Mouse (Mus musculus): ENCODE results near the gene E2f4. TPM values are rescaled to one million over a fixed set of nuclear protein-coding genes. Genes with fewer than 3 reads are reported as not detected.

E2f4 gene
- 38.3 and 61.5 TPM in 2 replicates for polyA plus RNA-seq (2015; fragmentation: Nextera tagmentation; extraction: Ambion mirVana)

- Histone ChIP-seq H3K9me3 (replicated peaks) (no peaks in the 10 kb centered on the region), H3K27me3 (no peaks in the 10 kb centered on the region), H3K36me3 (peaks cover 28% of the 10 kb centered on the region), H3K4me3 (peak within 1 kb of the TSS; percentile 99), H3K27ac (peak within 1 kb of the TSS; percentile 83), H3K4me1 (replicated peaks) (peaks cover 23% of the 10 kb centered on the region), H3K4me2 (peak within 1 kb of the TSS; percentile 86), H3K9ac (peak within 1 kb of the TSS; percentile 97)
- WGBS, result under 1% methylated on average over 58 of the region's 58 CpGs
- ATAC-seq (replicated peaks; ENCODE audit: insufficient number of reproducible peaks, insufficient read depth, low FRiP score, low read depth), result peak; percentile 85
These were observed at the start of gene E2f4 for GRCm38 (mm10) chr8:105297511-105298192. Gene E2f4, plus strand, starts transcription at chr8:105297663.

- peaks cover 24% of the 10 kb centered on the region for H3K4me1 ChIP-seq (replicated peaks)
- no peaks in the 10 kb centered on the region for H3K9me3 ChIP-seq (replicated peaks)
- peaks cover 15% of the 10 kb centered on the region; the same call in 1 of the 2 replicates for H3K27me3 ChIP-seq
- 91% methylated on average over 6 of the region's 6 CpGs for WGBS
- no peak overlapping the region for H3K4me3 ChIP-seq
- no peak overlapping the region for H3K9ac ChIP-seq
- H3K36me3 ChIP-seq, result peaks cover 44% of the 10 kb centered on the region
- no peak overlapping the region for H3K27ac ChIP-seq
- ATAC-seq (replicated peaks; ENCODE audit: insufficient number of reproducible peaks, insufficient read depth, low FRiP score, low read depth), result no peak
- no peak overlapping the region for H3K4me2 ChIP-seq
These were observed 45.5 kb upstream of the E2f4 start for GRCm38 (mm10) chr8:105251954-105252353.

GRCm38 (mm10) chr8:105252680-105253537 is 44.6 kb upstream of the E2f4 start:
- Histone ChIP-seq H3K4me3 (no peak overlapping the region), H3K4me1 (replicated peaks) (peaks cover 24% of the 10 kb centered on the region), H3K4me2 (peak overlapping the region; percentile 93; the same call in 1 of the 2 replicates), H3K9ac (0 out of 2 replicates have a peak overlapping the region, but pooled peaks have one; percentile 44), H3K27me3 (peaks cover 16% of the 10 kb centered on the region), H3K36me3 (peaks cover 40% of the 10 kb centered on the region), H3K9me3 (replicated peaks) (no peaks in the 10 kb centered on the region), H3K27ac (no peak overlapping the region)
- no peak for ATAC-seq (replicated peaks; ENCODE audit: insufficient number of reproducible peaks, insufficient read depth, low FRiP score, low read depth)
- WGBS, result 61% methylated on average over 10 of the region's 10 CpGs

- H3K9me3 ChIP-seq (replicated peaks), result no peaks in the 10 kb centered on the region
- peak overlapping the region; percentile 60 for H3K4me3 ChIP-seq
- H3K36me3 ChIP-seq, result peaks cover 32% of the 10 kb centered on the region
- 48% methylated on average over 20 of the region's 20 CpGs for WGBS
- peaks cover 25% of the 10 kb centered on the region for H3K27me3 ChIP-seq
- peaks cover 27% of the 10 kb centered on the region for H3K4me1 ChIP-seq (replicated peaks)
- no peak overlapping the region for H3K27ac ChIP-seq
- no peak for ATAC-seq (replicated peaks; ENCODE audit: insufficient number of reproducible peaks, insufficient read depth, low FRiP score, low read depth)
- peak overlapping the region; percentile 93 for H3K4me2 ChIP-seq
- H3K9ac ChIP-seq, result peak overlapping the region; percentile 44
These were observed 43.7 kb upstream of the E2f4 start for GRCm38 (mm10) chr8:105253766-105254151.

- Histone ChIP-seq H3K9me3 (replicated peaks) (no peaks in the 10 kb centered on the region), H3K27me3 (peaks cover 30% of the 10 kb centered on the region), H3K4me3 (peak overlapping the region; percentile 60), H3K27ac (peak overlapping the region; percentile 74), H3K4me1 (replicated peaks) (peaks cover 33% of the 10 kb centered on the region), H3K9ac (peak overlapping the region; percentile 65), H3K36me3 (peaks cover 26% of the 10 kb centered on the region), H3K4me2 (peak overlapping the region; percentile 93)
- peak; percentile 79 for ATAC-seq (replicated peaks; ENCODE audit: insufficient number of reproducible peaks, insufficient read depth, low FRiP score, low read depth)
- WGBS, result under 1% methylated on average over 74 of the region's 74 CpGs
These were observed 43.1 kb upstream of the E2f4 start for GRCm38 (mm10) chr8:105254152-105254965.

DNA sequence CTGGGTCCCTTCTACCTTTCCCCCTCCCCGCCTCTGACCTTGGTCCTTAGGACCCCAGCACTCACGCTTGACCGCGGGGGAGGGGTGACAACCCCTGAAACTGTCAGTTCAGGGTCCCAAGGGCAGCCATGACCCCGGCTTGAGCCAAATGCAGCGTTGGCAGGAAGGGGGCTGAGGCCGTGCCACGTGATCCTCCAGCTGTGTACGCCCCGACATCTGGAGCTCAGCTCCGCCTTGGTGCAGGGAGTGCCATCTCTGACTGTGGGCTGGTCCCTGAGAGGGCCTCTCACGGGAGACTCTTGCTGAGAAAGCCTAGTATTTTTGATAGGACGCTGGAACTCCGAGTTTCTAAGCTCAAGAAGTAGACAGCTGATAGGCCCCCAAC is 42.5 kb upstream of the E2f4 start, which contains the start of gene B3gnt9:
Gene B3gnt9 (minus strand): TSS at position 188 of the 385 bp plus-strand sequence.
- Histone ChIP-seq H3K27ac (peak within 1 kb of the TSS; percentile 74), H3K4me1 (replicated peaks) (peaks cover 39% of the 10 kb centered on the region), H3K9me3 (replicated peaks) (no peaks in the 10 kb centered on the region), H3K4me2 (peak within 1 kb of the TSS; percentile 93), H3K4me3 (peak within 1 kb of the TSS; percentile 60), H3K27me3 (peaks cover 32% of the 10 kb centered on the region), H3K9ac (peak within 1 kb of the TSS; percentile 65), H3K36me3 (peaks cover 20% of the 10 kb centered on the region)
- WGBS, result 2% methylated on average over 14 of the region's 14 CpGs
- ATAC-seq (replicated peaks; ENCODE audit: insufficient number of reproducible peaks, insufficient read depth, low FRiP score, low read depth), result peak; percentile 54

GRCm38 (mm10) chr8:105257318-105258114 is 39.9 kb upstream of the E2f4 start:
- WGBS, result 64% methylated on average over 7 of the region's 7 CpGs
- Histone ChIP-seq H3K36me3 (peaks cover 4% of the 10 kb centered on the region; the same call in 1 of the 2 replicates), H3K27ac (no peak overlapping the region), H3K27me3 (peaks cover 43% of the 10 kb centered on the region), H3K4me3 (no peak overlapping the region), H3K9ac (no peak overlapping the region), H3K4me1 (replicated peaks) (peaks cover 42% of the 10 kb centered on the region), H3K4me2 (no peak overlapping the region), H3K9me3 (replicated peaks) (no peaks in the 10 kb centered on the region)
- no peak for ATAC-seq (replicated peaks; ENCODE audit: insufficient number of reproducible peaks, insufficient read depth, low FRiP score, low read depth)

- Histone ChIP-seq H3K4me2 (peak overlapping the region; percentile 89), H3K9me3 (replicated peaks) (no peaks in the 10 kb centered on the region), H3K4me3 (peak overlapping the region; percentile 51), H3K36me3 (no peaks in the 10 kb centered on the region), H3K9ac (peak overlapping the region; percentile 48), H3K4me1 (replicated peaks) (peaks cover 34% of the 10 kb centered on the region), H3K27me3 (peaks cover 47% of the 10 kb centered on the region), H3K27ac (no peak overlapping the region)
- WGBS, result 7% methylated on average over 55 of the region's 55 CpGs
- ATAC-seq (replicated peaks; ENCODE audit: insufficient number of reproducible peaks, insufficient read depth, low FRiP score, low read depth), result no peak
These were observed 38.3 kb upstream of the E2f4 start for GRCm38 (mm10) chr8:105258911-105259720.

- WGBS, result 5% methylated on average over 30 of the region's 30 CpGs
- H3K4me1 ChIP-seq (replicated peaks), result peaks cover 33% of the 10 kb centered on the region
- peak overlapping the region; percentile 51 for H3K4me3 ChIP-seq
- H3K4me2 ChIP-seq, result peak overlapping the region; percentile 89
- H3K36me3 ChIP-seq, result no peaks in the 10 kb centered on the region
- H3K9ac ChIP-seq, result peak overlapping the region; percentile 48
- no peak for ATAC-seq (replicated peaks; ENCODE audit: insufficient number of reproducible peaks, insufficient read depth, low FRiP score, low read depth)
- peaks cover 47% of the 10 kb centered on the region for H3K27me3 ChIP-seq
- H3K9me3 ChIP-seq (replicated peaks), result no peaks in the 10 kb centered on the region
- no peak overlapping the region for H3K27ac ChIP-seq
These were observed 37.6 kb upstream of the E2f4 start for GRCm38 (mm10) chr8:105259721-105260320.

Data from heart, embryonic 15.5 days (tissue).